Mouse (Mus musculus) c-Kit-positive CD71-negative TER-119-negative erythroid progenitor cells, embryonic 14.5 days (primary cell): ENCODE data around the gene Tmprss11e.

Experiments
- DNase-seq: peaks from one replicate; pipeline ENCODE4 v3.0.0-alpha.2; 2013; ENCODE audit warnings: low read depth

Gene Tmprss11e

GRCm38 (mm10) chr5:86745715-86746114 lies at the start of gene Tmprss11e:
Gene Tmprss11e (minus strand): TSS chr5:86745815.
- no peak for DNase-seq

- DNase-seq, result no peak
Measured at GRCm38 (mm10) chr5:86792807-86793206, 47.2 kb upstream of the Tmprss11e start.

GRCm38 (mm10) chr5:86792249-86792648 lies 46.6 kb upstream of the Tmprss11e start:
- DNase-seq, result no peak

GRCm38 (mm10) chr5:86789954-86790353 lies 44.3 kb upstream of the Tmprss11e start:
- DNase-seq, result no peak

- no peak for DNase-seq
Measured at GRCm38 (mm10) chr5:86786798-86787197, 41.2 kb upstream of the Tmprss11e start.

GRCm38 (mm10) chr5:86784205-86784604 lies 38.6 kb upstream of the Tmprss11e start:
- DNase-seq, result no peak

- DNase-seq, result no peak
Measured at GRCm38 (mm10) chr5:86783059-86783458, 37.4 kb upstream of the Tmprss11e start.

GRCm38 (mm10) chr5:86778471-86778870 lies 32.9 kb upstream of the Tmprss11e start:
- no peak for DNase-seq

GRCm38 (mm10) chr5:86776941-86777340 lies 31.3 kb upstream of the Tmprss11e start:
- DNase-seq, result no peak

GRCm38 (mm10) chr5:86771010-86771409 lies 25.4 kb upstream of the Tmprss11e start:
- no peak for DNase-seq

GRCm38 (mm10) chr5:86769015-86769658 lies 23.5 kb upstream of the Tmprss11e start:
- DNase-seq, result no peak

GRCm38 (mm10) chr5:86742796-86743195 lies 2.8 kb downstream of the Tmprss11e start:
- no peak for DNase-seq

GRCm38 (mm10) chr5:86741146-86741545 lies 4.5 kb downstream of the Tmprss11e start:
- no peak for DNase-seq

GRCm38 (mm10) chr5:86735808-86736207 lies 9.8 kb downstream of the Tmprss11e start:
- no peak for DNase-seq

GRCm38 (mm10) chr5:86730587-86730986 lies 15.0 kb downstream of the Tmprss11e start:
- DNase-seq, result no peak

GRCm38 (mm10) chr5:86728574-86728973 lies 17.0 kb downstream of the Tmprss11e start:
- no peak for DNase-seq

GRCm38 (mm10) chr5:86727033-86727432 lies 18.6 kb downstream of the Tmprss11e start:
- no peak for DNase-seq

- DNase-seq, result no peak
Measured at GRCm38 (mm10) chr5:86725021-86725420, 20.6 kb downstream of the Tmprss11e start.

- no peak for DNase-seq
Measured at GRCm38 (mm10) chr5:86722820-86723460, 22.7 kb downstream of the Tmprss11e start.

GRCm38 (mm10) chr5:86714967-86715366 lies 30.6 kb downstream of the Tmprss11e start:
- no peak for DNase-seq

GRCm38 (mm10) chr5:86704923-86705322 lies 40.7 kb downstream of the Tmprss11e start:
- DNase-seq, result no peak

GRCm38 (mm10) chr5:86684667-86685066 lies 60.9 kb downstream of the Tmprss11e start:
- peak; percentile 13 for DNase-seq

- no peak for DNase-seq
Measured at GRCm38 (mm10) chr5:86676262-86676661, 69.4 kb downstream of the Tmprss11e start, which contains the start of gene Tmprss11b. Gene Tmprss11b (minus strand): TSS chr5:86676362.
